Mouse (Mus musculus) embryonic facial prominence, embryonic 10.5 days (tissue): ENCODE results near the gene Zbp1. TPM values are rescaled to one million over a fixed set of nuclear protein-coding genes. Genes with fewer than 3 reads are reported as not detected.

Source experiments
- DNase-seq: peaks from one replicate; pipeline ENCODE4 v3.0.0-alpha.2; 2017; ENCODE audit warnings: low spot score
- H3K27ac ChIP-seq: fragments of 300-500 bp; sonication (generic); replicated peaks from 2 replicates; pipeline ENCODE4 v1.5.1; 2016; ENCODE audit warnings: mild to moderate bottlenecking
- H3K27me3 ChIP-seq: fragments of 300-500 bp; sonication (generic); replicated peaks from 2 replicates; pipeline ENCODE4 v1.6.1; 2016; ENCODE audit warnings: low read depth, mild to moderate bottlenecking; ENCODE audit not compliant: poor library complexity, severe bottlenecking
- H3K36me3 ChIP-seq: fragments of 300-500 bp; sonication (generic); replicated peaks from 2 replicates; pipeline ENCODE4 v1.6.1; 2016; ENCODE audit warnings: mild to moderate bottlenecking, moderate library complexity
- H3K4me1 ChIP-seq: fragments of 300-500 bp; sonication (generic); 2 replicates; pipeline ENCODE4 v1.6.1; 2016
- H3K4me3 ChIP-seq: fragments of 300-500 bp; sonication (generic); 2 replicates; pipeline ENCODE4 v1.5.1; 2016; ENCODE audit warnings: mild to moderate bottlenecking, moderate library complexity
- H3K9me3 ChIP-seq: fragments of 300-500 bp; sonication (generic); 2 replicates; pipeline ENCODE4 v1.6.1; 2016; ENCODE audit warnings: mild to moderate bottlenecking
- WGBS: fragments of 180-500 bp; shearing (Covaris S2); methylation state at CpG from one replicate; pipeline ENCODE4 v1.1.7; 2016; 5-methylcytosine and 5-hydroxymethylcytosine counted together
- polyA plus RNA-seq: library from polyadenylated mRNA; unstranded; fragments of >200 nt; fragmentation: Nextera tagmentation; extraction: Ambion mirVana; gene quantifications from 2 replicates; pipeline ENCODE4 v1.2.1, GENCODE M21; 2016

Gene Zbp1
- polyA plus RNA-seq, 1 experiment from 2014 or later, result not detected

GRCm38 (mm10) chr2:173181486-173181885, 37.2 kb downstream of the Zbp1 start:
- WGBS, result 61% methylated on average over 5 of the region's 5 CpGs
- H3K4me3 ChIP-seq, result no peak overlapping the region
- no peak overlapping the region for H3K27ac ChIP-seq
- H3K27me3 ChIP-seq, result peaks cover 25% of the 10 kb centered on the region
- no peaks in the 10 kb centered on the region for H3K36me3 ChIP-seq
- no peak for DNase-seq
- peaks cover 4% of the 10 kb centered on the region; the same call in 1 of the 2 replicates for H3K4me1 ChIP-seq
- H3K9me3 ChIP-seq, result no peaks in the 10 kb centered on the region

DNA sequence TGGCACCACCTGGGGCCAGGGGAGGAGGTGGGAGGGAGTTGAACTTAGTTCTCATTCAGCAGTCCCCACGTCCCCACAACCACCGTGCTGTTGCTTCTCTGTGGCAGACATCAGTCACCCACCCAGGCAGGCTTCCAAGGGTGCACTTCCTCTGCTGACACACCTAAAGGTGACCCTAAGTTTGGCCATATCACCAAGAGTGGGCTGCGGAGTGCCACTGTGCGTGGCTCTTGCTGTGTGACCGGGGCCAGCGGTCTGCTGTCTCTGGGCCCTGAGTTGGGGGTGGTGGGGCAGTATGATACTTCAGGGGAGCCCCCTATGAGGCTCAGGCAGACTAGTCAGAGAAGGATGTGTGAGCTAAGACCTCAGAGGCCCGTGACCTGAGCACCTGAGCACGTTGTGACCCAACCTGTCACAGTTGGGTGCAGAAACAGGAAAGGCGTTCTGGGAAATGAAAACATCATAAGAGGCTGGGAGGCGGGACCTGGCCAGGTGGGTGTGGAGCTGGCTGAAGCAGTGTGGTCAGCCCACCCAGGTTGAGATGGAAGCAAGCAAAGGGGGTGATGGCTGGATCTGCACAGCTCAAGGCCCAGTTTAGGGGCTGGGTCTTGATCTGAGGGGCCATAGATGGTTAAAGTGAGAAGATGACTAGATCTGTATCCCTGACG, 37.9 kb downstream of the Zbp1 start:
- 83% methylated on average over 11 of the region's 11 CpGs for WGBS
- peaks cover 4% of the 10 kb centered on the region; the same call in 1 of the 2 replicates for H3K4me1 ChIP-seq

GRCm38 (mm10) chr2:173180026-173180425, 38.7 kb downstream of the Zbp1 start:
- no peak for DNase-seq
- WGBS, result 69% methylated on average over 4 of the region's 4 CpGs
- H3K4me3 ChIP-seq, result no peak overlapping the region
- H3K27ac ChIP-seq, result no peak overlapping the region
- no peaks in the 10 kb centered on the region for H3K9me3 ChIP-seq
- H3K4me1 ChIP-seq, result peaks cover 4% of the 10 kb centered on the region; the same call in 1 of the 2 replicates
- H3K27me3 ChIP-seq, result peaks cover 20% of the 10 kb centered on the region
- no peaks in the 10 kb centered on the region for H3K36me3 ChIP-seq

More for the DNA sequence above, 37.9 kb downstream of the Zbp1 start:
- no peak overlapping the region for H3K4me3 ChIP-seq
- peak; percentile 8 for DNase-seq
- H3K9me3 ChIP-seq, result no peaks in the 10 kb centered on the region
- peaks cover 25% of the 10 kb centered on the region for H3K27me3 ChIP-seq
- H3K27ac ChIP-seq, result no peak overlapping the region
- H3K36me3 ChIP-seq, result no peaks in the 10 kb centered on the region

DNA sequence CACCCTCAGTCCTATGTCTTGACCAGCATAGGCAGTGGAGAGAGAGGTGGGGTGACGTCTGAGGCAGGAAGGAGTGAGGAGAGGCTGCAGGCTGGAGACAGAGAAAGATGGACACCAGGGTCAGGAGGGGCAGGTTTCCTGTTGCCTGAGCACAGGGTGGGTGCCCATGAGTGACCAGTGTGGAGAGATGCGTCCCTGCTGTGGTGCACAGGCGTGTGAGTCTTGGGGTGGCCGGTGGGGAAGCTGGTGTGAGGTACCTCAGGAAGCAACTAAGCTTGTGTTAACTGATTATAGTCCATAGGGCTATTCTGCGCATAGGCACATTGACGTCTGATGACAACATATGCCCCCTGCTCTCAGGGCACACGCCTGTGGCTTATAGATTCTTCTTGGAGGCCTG, 39.7 kb downstream of the Zbp1 start:
- peaks cover 11% of the 10 kb centered on the region for H3K4me1 ChIP-seq
- no peak overlapping the region for H3K4me3 ChIP-seq
- H3K9me3 ChIP-seq, result no peaks in the 10 kb centered on the region
- WGBS, result 80% methylated on average over 7 of the region's 7 CpGs
- no peak overlapping the region for H3K27ac ChIP-seq
- DNase-seq, result no peak
- H3K36me3 ChIP-seq, result no peaks in the 10 kb centered on the region
- H3K27me3 ChIP-seq, result peaks cover 13% of the 10 kb centered on the region

DNA sequence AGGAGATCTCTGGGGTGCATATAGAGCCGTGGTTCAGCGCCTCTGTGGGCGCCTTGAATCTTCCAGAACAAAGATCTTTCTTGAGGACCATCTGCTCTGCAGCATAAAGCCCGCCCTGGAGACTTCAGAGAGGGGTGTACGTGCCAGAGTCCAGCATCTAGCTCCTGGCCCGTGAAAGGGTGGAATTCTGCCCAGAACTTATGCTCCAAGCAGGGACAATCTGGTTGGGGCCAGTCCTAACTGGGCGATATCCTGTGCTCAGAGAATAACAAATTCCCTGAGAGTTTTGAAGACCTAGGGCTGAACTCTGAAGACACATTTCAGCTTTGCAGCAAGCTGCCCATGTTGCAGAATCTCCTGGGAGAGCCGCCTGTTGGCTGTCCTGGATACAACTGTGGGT, 40.8 kb downstream of the Zbp1 start:
- H3K36me3 ChIP-seq, result no peaks in the 10 kb centered on the region
- H3K4me3 ChIP-seq, result no peak overlapping the region
- peaks cover 8% of the 10 kb centered on the region for H3K27me3 ChIP-seq
- 88% methylated on average over 8 of the region's 8 CpGs for WGBS
- no peaks in the 10 kb centered on the region for H3K9me3 ChIP-seq
- DNase-seq, result peak; percentile 7
- peaks cover 22% of the 10 kb centered on the region for H3K4me1 ChIP-seq
- H3K27ac ChIP-seq, result no peak overlapping the region

DNA sequence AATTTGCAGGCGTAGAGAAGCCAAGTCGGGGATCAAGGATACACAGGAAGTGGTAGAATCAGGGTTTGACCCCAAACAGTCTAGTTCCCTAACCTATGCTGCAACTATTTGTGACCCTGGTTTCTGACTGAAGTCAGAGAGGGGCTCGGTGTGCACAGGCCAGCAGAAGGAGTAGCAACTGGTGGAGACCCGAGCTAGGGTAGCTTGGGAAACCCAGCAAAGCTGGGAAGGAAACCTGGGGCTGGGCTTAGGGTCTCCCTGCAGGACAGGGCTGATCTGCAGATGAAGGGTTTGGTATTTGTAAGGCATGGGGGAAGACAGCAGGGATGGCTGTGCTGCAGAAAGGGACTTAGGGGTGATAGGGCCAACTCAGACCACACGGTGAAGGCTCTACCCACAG, 41.2 kb downstream of the Zbp1 start:
- WGBS, result 76% methylated on average over 5 of the region's 5 CpGs
- Histone ChIP-seq H3K9me3 (no peaks in the 10 kb centered on the region), H3K36me3 (no peaks in the 10 kb centered on the region), H3K27ac (no peak overlapping the region; the same call in 1 of the 2 replicates), H3K27me3 (peaks cover 8% of the 10 kb centered on the region), H3K4me3 (no peak overlapping the region), H3K4me1 (peaks cover 27% of the 10 kb centered on the region)
- DNase-seq, result no peak

GRCm38 (mm10) chr2:173175703-173176102, 43.0 kb downstream of the Zbp1 start:
- Histone ChIP-seq H3K4me1 (peaks cover 39% of the 10 kb centered on the region), H3K9me3 (no peaks in the 10 kb centered on the region), H3K36me3 (no peaks in the 10 kb centered on the region), H3K4me3 (no peak overlapping the region), H3K27me3 (peaks cover 25% of the 10 kb centered on the region), H3K27ac (no peak overlapping the region)
- 93% methylated on average over 5 of the region's 5 CpGs for WGBS
- peak; percentile 7 for DNase-seq

- 39% methylated on average over 1 of the region's 1 CpGs for WGBS
- no peak for DNase-seq
- peak overlapping the region; percentile 54 for H3K4me3 ChIP-seq
- peak overlapping the region; percentile 88 for H3K27ac ChIP-seq
- H3K4me1 ChIP-seq, result peaks cover 39% of the 10 kb centered on the region
- H3K9me3 ChIP-seq, result no peaks in the 10 kb centered on the region
- H3K27me3 ChIP-seq, result peaks cover 37% of the 10 kb centered on the region
- H3K36me3 ChIP-seq, result no peaks in the 10 kb centered on the region
These were observed 44.2 kb downstream of the Zbp1 start for GRCm38 (mm10) chr2:173174569-173174968.

DNA sequence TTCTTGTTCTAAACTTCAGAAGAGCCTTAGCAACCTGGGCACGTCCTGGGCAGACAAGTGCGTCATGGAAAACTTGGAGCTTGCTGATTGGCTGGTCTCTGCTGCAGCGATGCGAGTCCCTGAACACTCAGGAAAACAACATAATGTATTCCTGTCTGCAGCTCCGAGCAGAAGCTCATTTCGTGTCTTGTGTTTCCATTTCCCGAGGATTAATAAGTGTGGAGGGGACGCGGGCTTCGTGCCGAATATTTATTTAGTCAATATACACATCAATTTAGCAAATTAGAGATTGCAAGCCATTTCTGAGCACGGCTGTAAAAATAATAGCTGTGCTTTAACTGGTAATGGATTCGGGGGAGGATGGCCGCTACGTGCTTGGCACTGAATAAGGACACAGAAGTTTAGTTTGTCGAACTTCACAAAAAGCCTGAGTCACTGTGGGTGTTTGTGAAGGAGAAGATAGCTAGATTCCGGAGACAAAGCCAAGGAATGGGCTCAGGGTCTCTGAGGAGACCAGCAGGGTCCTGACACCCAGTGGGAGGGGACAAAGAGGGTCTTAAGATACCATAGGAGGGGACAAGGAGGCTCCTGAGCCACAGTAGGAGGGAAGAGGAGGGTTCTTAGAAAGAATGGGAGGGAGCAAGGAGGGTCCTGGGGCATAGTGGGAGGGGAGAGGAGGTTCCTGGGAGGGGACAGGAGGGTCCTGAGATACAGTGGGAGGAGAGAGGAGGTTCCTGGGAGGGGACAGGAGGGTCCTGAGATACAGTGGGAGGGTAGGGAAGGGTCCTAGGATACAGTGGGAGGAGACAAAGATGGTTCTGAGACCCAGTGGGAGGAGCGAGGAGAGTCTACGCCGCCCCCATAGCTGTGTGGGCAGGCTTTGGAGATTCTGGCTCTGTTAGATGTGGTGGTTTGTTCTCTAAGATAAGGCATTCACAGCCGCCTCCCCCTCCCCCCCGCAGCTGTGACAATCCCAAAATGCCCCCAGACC, 44.9 kb downstream of the Zbp1 start:
- Histone ChIP-seq H3K4me1 (peaks cover 39% of the 10 kb centered on the region), H3K27ac (peak overlapping the region; percentile 88), H3K36me3 (no peaks in the 10 kb centered on the region), H3K9me3 (no peaks in the 10 kb centered on the region), H3K27me3 (peaks cover 37% of the 10 kb centered on the region), H3K4me3 (peak overlapping the region; percentile 54)
- DNase-seq, result peak; percentile 76
- 4% methylated on average over 22 of the region's 22 CpGs for WGBS

GRCm38 (mm10) chr2:173173008-173173407, 45.7 kb downstream of the Zbp1 start:
- no peaks in the 10 kb centered on the region for H3K9me3 ChIP-seq
- peaks cover 39% of the 10 kb centered on the region for H3K4me1 ChIP-seq
- peak; percentile 62 for DNase-seq
- H3K4me3 ChIP-seq, result peak overlapping the region; percentile 54
- 31% methylated on average over 2 of the region's 2 CpGs for WGBS
- peak overlapping the region; percentile 88 for H3K27ac ChIP-seq
- H3K36me3 ChIP-seq, result no peaks in the 10 kb centered on the region
- H3K27me3 ChIP-seq, result peaks cover 42% of the 10 kb centered on the region

- Histone ChIP-seq H3K4me3 (no peak overlapping the region), H3K36me3 (no peaks in the 10 kb centered on the region), H3K4me1 (peaks cover 39% of the 10 kb centered on the region), H3K27me3 (peaks cover 42% of the 10 kb centered on the region), H3K9me3 (no peaks in the 10 kb centered on the region), H3K27ac (peak overlapping the region; percentile 88)
- DNase-seq, result no peak
- WGBS, result 84% methylated on average over 1 of the region's 1 CpGs
These were observed 46.3 kb downstream of the Zbp1 start for GRCm38 (mm10) chr2:173172386-173172785.

DNA sequence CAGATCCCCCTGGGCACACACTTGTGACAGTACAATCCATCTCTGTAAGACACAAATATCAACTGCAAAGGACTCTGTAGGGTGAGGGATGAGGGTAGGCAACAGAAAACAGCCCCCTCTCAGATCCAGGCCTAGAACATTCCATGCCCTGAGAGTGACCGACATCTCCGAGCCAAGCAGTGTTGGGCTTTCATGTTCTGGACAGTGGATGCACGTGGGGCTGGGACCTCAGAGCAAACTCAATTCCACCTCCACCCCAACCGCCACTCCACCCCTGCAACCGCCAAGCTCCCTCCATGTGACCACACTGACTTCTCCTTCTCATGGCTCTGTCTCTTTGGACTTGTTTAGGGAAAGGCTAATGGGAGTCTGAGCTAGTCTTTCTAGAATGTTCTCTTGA, 46.8 kb downstream of the Zbp1 start:
- H3K27ac ChIP-seq, result peak overlapping the region; percentile 88
- peaks cover 42% of the 10 kb centered on the region for H3K27me3 ChIP-seq

More for the DNA sequence above, 46.8 kb downstream of the Zbp1 start:
- Histone ChIP-seq H3K9me3 (no peaks in the 10 kb centered on the region), H3K4me1 (peaks cover 39% of the 10 kb centered on the region), H3K36me3 (no peaks in the 10 kb centered on the region), H3K4me3 (peak overlapping the region; percentile 50)
- WGBS, result 91% methylated on average over 5 of the region's 5 CpGs
- no peak for DNase-seq
